Mouse (Mus musculus) forebrain, embryonic 14.5 days (tissue): ENCODE measurements around the gene Impg1. TPM values are rescaled to one million over a fixed set of nuclear protein-coding genes. Genes with fewer than 3 reads are reported as not detected.

Source experiments
- ATAC-seq: fragments of 200-750 bp; cut with Nextera tagmentation; 2 replicates; pipeline ENCODE4 v1.8.0; 2017; ENCODE audit warnings: mild to moderate bottlenecking, moderate library complexity
- DNase-seq: peaks from one replicate; pipeline ENCODE4 v3.0.0-alpha.2; 2015; ENCODE audit warnings: low spot score
- H3K27ac ChIP-seq: fragments of 300-500 bp; sonication (generic); 2 replicates; pipeline ENCODE4 v1.5.1; 2014; ENCODE audit warnings: low read depth, mild to moderate bottlenecking, control low read depth, low read length, moderate library complexity
- H3K27me3 ChIP-seq: fragments of 300-500 bp; sonication (generic); replicated peaks from 2 replicates; pipeline ENCODE4 v1.6.1; 2014; ENCODE audit warnings: low read length, control low read depth, mixed read lengths; ENCODE audit not compliant: control insufficient read depth, insufficient read depth
- H3K36me3 ChIP-seq: fragments of 300-500 bp; sonication (generic); 2 replicates; pipeline ENCODE4 v1.6.1; 2014; ENCODE audit warnings: low read length, control low read depth; ENCODE audit not compliant: control insufficient read depth, insufficient read depth
- H3K4me1 ChIP-seq: fragments of 300-500 bp; sonication (generic); 2 replicates; pipeline ENCODE4 v1.6.1; 2014; ENCODE audit warnings: antibody characterized with exemption, low read length, control low read depth; ENCODE audit not compliant: control insufficient read depth, insufficient read depth
- H3K4me2 ChIP-seq: fragments of 300-500 bp; sonication (generic); 2 replicates; pipeline ENCODE4 v1.6.1; 2014; ENCODE audit warnings: mild to moderate bottlenecking, control low read depth, low read length
- H3K4me3 ChIP-seq: fragments of 300-500 bp; sonication (generic); 2 replicates; pipeline ENCODE4 v1.5.1; 2014; ENCODE audit warnings: low read depth, low read length, control low read depth
- H3K9ac ChIP-seq: fragments of 300-500 bp; sonication (generic); 2 replicates; pipeline ENCODE4 v1.6.1; 2014; ENCODE audit warnings: mild to moderate bottlenecking, low read length, control low read depth, moderate library complexity
- H3K9me3 ChIP-seq: fragments of 300-500 bp; sonication (generic); replicated peaks from 2 replicates; pipeline ENCODE4 v1.6.1; 2016; ENCODE audit warnings: low read length, control low read depth, mixed read lengths; ENCODE audit not compliant: control insufficient read depth
- WGBS: fragments of 180-500 bp; shearing (Covaris S2); extraction: QIAGEN DNeasy Blood & Tissue Kit; methylation state at CpG from one replicate; pipeline ENCODE4 v1.1.7; 2014; 5-methylcytosine and 5-hydroxymethylcytosine counted together
- polyA plus RNA-seq: library from polyadenylated mRNA; unstranded; fragments of >200 nt; fragmentation: Nextera tagmentation; extraction: Ambion mirVana; gene quantifications from 2 replicates; pipeline ENCODE4 v1.2.1, GENCODE M21; 2014

The Impg1 gene
- polyA plus RNA-seq, 1 experiment from 2014 or later, result not detected

GRCm38 (mm10) chr9:80391002-80391401, 74.3 kb downstream of the Impg1 start:
- peak; percentile 44; the same call in 1 of the 2 replicates for ATAC-seq
- WGBS, result 7% methylated on average over 5 of the region's 5 CpGs

GRCm38 (mm10) chr9:80387890-80388289, 77.4 kb downstream of the Impg1 start:
- H3K4me3 ChIP-seq, result no peak overlapping the region
- 84% methylated on average over 3 of the region's 3 CpGs for WGBS
- no peak for ATAC-seq

More at GRCm38 (mm10) chr9:80391002-80391401, 74.3 kb downstream of the Impg1 start:
- Histone ChIP-seq H3K27ac (no peak overlapping the region), H3K9me3 (no peaks in the 10 kb centered on the region), H3K27me3 (no peaks in the 10 kb centered on the region), H3K4me1 (peaks cover 7% of the 10 kb centered on the region; the same call in 1 of the 2 replicates), H3K36me3 (no peaks in the 10 kb centered on the region), H3K4me2 (no peak overlapping the region), H3K9ac (no peak overlapping the region), H3K4me3 (no peak overlapping the region)
- DNase-seq, result peak; percentile 31

GRCm38 (mm10) chr9:80386492-80386891, 78.8 kb downstream of the Impg1 start:
- 34% methylated on average over 5 of the region's 5 CpGs for WGBS
- no peaks in the 10 kb centered on the region for H3K36me3 ChIP-seq
- peak; percentile 72; the same call in 1 of the 2 replicates for ATAC-seq
- no peak overlapping the region for H3K4me2 ChIP-seq
- peak; percentile 65 for DNase-seq
- H3K4me3 ChIP-seq, result no peak overlapping the region
- H3K27me3 ChIP-seq, result no peaks in the 10 kb centered on the region
- H3K4me1 ChIP-seq, result peaks cover 7% of the 10 kb centered on the region; the same call in 1 of the 2 replicates
- H3K9ac ChIP-seq, result no peak overlapping the region
- H3K27ac ChIP-seq, result no peak overlapping the region
- no peaks in the 10 kb centered on the region for H3K9me3 ChIP-seq

More at GRCm38 (mm10) chr9:80387890-80388289, 77.4 kb downstream of the Impg1 start:
- no peak for DNase-seq
- Histone ChIP-seq H3K27me3 (no peaks in the 10 kb centered on the region), H3K27ac (no peak overlapping the region), H3K4me1 (peaks cover 7% of the 10 kb centered on the region; the same call in 1 of the 2 replicates), H3K9ac (no peak overlapping the region), H3K9me3 (no peaks in the 10 kb centered on the region), H3K36me3 (no peaks in the 10 kb centered on the region), H3K4me2 (no peak overlapping the region)

- ATAC-seq, result no peak
- Histone ChIP-seq H3K27ac (no peak overlapping the region), H3K27me3 (no peaks in the 10 kb centered on the region), H3K9ac (no peak overlapping the region), H3K36me3 (no peaks in the 10 kb centered on the region), H3K4me3 (no peak overlapping the region), H3K9me3 (no peaks in the 10 kb centered on the region), H3K4me1 (peaks cover 5% of the 10 kb centered on the region; the same call in 1 of the 2 replicates), H3K4me2 (no peak overlapping the region)
- DNase-seq, result peak; percentile 14
- WGBS, result 48% methylated on average over 7 of the region's 7 CpGs
Measured at GRCm38 (mm10) chr9:80386000-80386399, 79.3 kb downstream of the Impg1 start.

GRCm38 (mm10) chr9:80382711-80383110, 82.6 kb downstream of the Impg1 start:
- ATAC-seq (no peak), DNase-seq (no peak)
- Histone ChIP-seq H3K4me3 (no peak overlapping the region), H3K9me3 (no peaks in the 10 kb centered on the region), H3K36me3 (no peaks in the 10 kb centered on the region), H3K9ac (no peak overlapping the region), H3K27me3 (no peaks in the 10 kb centered on the region), H3K4me2 (no peak overlapping the region), H3K27ac (no peak overlapping the region), H3K4me1 (no peaks in the 10 kb centered on the region)
- 76% methylated on average over 4 of the region's 4 CpGs for WGBS

GRCm38 (mm10) chr9:80380078-80380645, 85.1 kb downstream of the Impg1 start:
- H3K9me3 ChIP-seq, result no peaks in the 10 kb centered on the region
- no peaks in the 10 kb centered on the region for H3K36me3 ChIP-seq
- WGBS, result 58% methylated on average over 2 of the region's 2 CpGs
- no peak overlapping the region for H3K4me3 ChIP-seq
- H3K27me3 ChIP-seq, result no peaks in the 10 kb centered on the region
- peak; percentile 60 for ATAC-seq
- no peaks in the 10 kb centered on the region for H3K4me1 ChIP-seq
- H3K27ac ChIP-seq, result no peak overlapping the region
- H3K9ac ChIP-seq, result no peak overlapping the region
- peak; percentile 19 for DNase-seq
- H3K4me2 ChIP-seq, result no peak overlapping the region

GRCm38 (mm10) chr9:80374100-80374499, 91.2 kb downstream of the Impg1 start:
- Histone ChIP-seq H3K9me3 (no peaks in the 10 kb centered on the region), H3K4me3 (no peak overlapping the region), H3K27ac (no peak overlapping the region), H3K4me1 (no peaks in the 10 kb centered on the region), H3K27me3 (no peaks in the 10 kb centered on the region), H3K4me2 (no peak overlapping the region), H3K36me3 (no peaks in the 10 kb centered on the region), H3K9ac (no peak overlapping the region)
- DNase-seq, result no peak
- 90% methylated on average over 1 of the region's 1 CpGs for WGBS
- ATAC-seq, result no peak

- ATAC-seq (no peak), DNase-seq (no peak)
- no peak overlapping the region for H3K4me3 ChIP-seq
- H3K27me3 ChIP-seq, result no peaks in the 10 kb centered on the region
- no peaks in the 10 kb centered on the region for H3K36me3 ChIP-seq
- H3K4me2 ChIP-seq, result no peak overlapping the region
- no peaks in the 10 kb centered on the region for H3K4me1 ChIP-seq
- 87% methylated on average over 5 of the region's 5 CpGs for WGBS
- H3K27ac ChIP-seq, result no peak overlapping the region
- no peaks in the 10 kb centered on the region for H3K9me3 ChIP-seq
- H3K9ac ChIP-seq, result no peak overlapping the region
Measured at GRCm38 (mm10) chr9:80373304-80373739, 92.0 kb downstream of the Impg1 start.

GRCm38 (mm10) chr9:80368636-80369035, 96.6 kb downstream of the Impg1 start:
- Histone ChIP-seq H3K9ac (no peak overlapping the region), H3K9me3 (no peaks in the 10 kb centered on the region), H3K27me3 (no peaks in the 10 kb centered on the region), H3K27ac (no peak overlapping the region), H3K4me1 (no peaks in the 10 kb centered on the region), H3K36me3 (no peaks in the 10 kb centered on the region), H3K4me3 (no peak overlapping the region), H3K4me2 (no peak overlapping the region)
- 80% methylated on average over 2 of the region's 2 CpGs for whole genome bisulfite sequencing
- no peak for ATAC-seq
- DNase-seq, result no peak
